Mouse (Mus musculus): ENCODE data around the gene Gm13691.

- TF ChIP-seq CTCF (IDR thresholded peaks at IDR 0.05; ENCODE audit: low read depth, low read length) = no peak
- TF ChIP-seq POLR2A (IDR thresholded peaks at IDR 0.05; ENCODE audit: extremely low read depth, insufficient read depth, low read length) = no peak
These were observed 48.6 kb upstream of the Gm13691 start for GRCm38 (mm10) chr2:83941792-83942191.
